8 mouse cellular contexts compared by ENCODE assay signal in genomic region chr11:95713225-95713810, GRCm38 (mm10). TPM values are rescaled to one million over a fixed set of nuclear protein-coding genes. Genes with fewer than 3 reads are reported as not detected.
DNase-seq lines count a peak whose midpoint lies in the region; ATAC-seq lines count a peak whose summit lies in the region.

No protein-coding gene starts in this region.

- peak; percentile 75 for ATAC-seq in hindbrain, embryonic 15.5 days (ENCODE audit: low FRiP score, low read depth)

- no peaks in the 10 kb centered on the region for H3K9me3 ChIP-seq in hindbrain, embryonic 15.5 days

- H3K79me2 ChIP-seq in macrophage (ENCODE audit: inconsistent target) = peaks cover 49% of the 10 kb centered on the region

- intact Hi-C loops in left cerebral cortex, postnatal 10 days (cut with DNase I) = no loop called here

- whole genome bisulfite sequencing in hindbrain, embryonic 15.5 days = 1% methylated on average over 30 of the region's 49 CpGs
- under 1% methylated on average over 46 of the region's 49 CpGs for WGBS in macrophage (ENCODE audit: missing documents)

- peak overlapping the region; percentile 86 for H3K4me2 ChIP-seq in hindbrain, embryonic 15.5 days

- peak overlapping the region; percentile 80 for H3K4me3 ChIP-seq in hindbrain, embryonic 15.5 days
- peak overlapping the region; percentile 71 for H3K4me3 ChIP-seq in macrophage (ENCODE audit: inconsistent target)

- peaks cover 32% of the 10 kb centered on the region for H3K4me1 ChIP-seq in hindbrain, embryonic 15.5 days (replicated peaks)

- no peaks in the 10 kb centered on the region for H3K36me3 ChIP-seq in hindbrain, embryonic 15.5 days
- H3K36me3 ChIP-seq in macrophage (ENCODE audit: inconsistent target) = no peaks in the 10 kb centered on the region

- peak overlapping the region; percentile 81 for H3K9ac ChIP-seq in hindbrain, embryonic 15.5 days

- DNase-seq in T-cell, adult 2 months (ENCODE audit: low spot score) = peak; percentile 67
- peak; percentile 52 for DNase-seq in cerebellum, postnatal 36 days
- DNase-seq in gastrocnemius, adult 18-20 months (ENCODE audit: low spot score) = peak; percentile 29
- peak; percentile 28 to 75 for DNase-seq in left cerebral cortex, postnatal 10 days (ENCODE audit: extremely low spot score in 1 of 2, low spot score in 2 of 2)
- DNase-seq in right cerebral cortex, postnatal 14 days = peak; percentile 54
- peak; percentile 52 for DNase-seq in yolk sac, embryonic 10.5 days (ENCODE audit: low spot score)

- H3K27ac ChIP-seq in hindbrain, embryonic 15.5 days (replicated peaks) = peak overlapping the region; percentile 97
- H3K27ac ChIP-seq in macrophage = peak overlapping the region; percentile 73

- H3K27me3 ChIP-seq in hindbrain, embryonic 15.5 days = no peaks in the 10 kb centered on the region

RNA-seq across cellular contexts. Expression of gene Zfp652, which starts 0.8 kb away (rescaled TPM):
- 100 to 1,000 TPM; 105 to 128 TPM for total RNA-seq in gastrocnemius, adult 18-20 months (2021)
- 24.0 and 26.1 TPM in 2 replicates for polyA plus RNA-seq in hindbrain, embryonic 15.5 days (2015; fragmentation: Nextera tagmentation; extraction: Ambion mirVana)
- total RNA-seq in left cerebral cortex, postnatal 10 days (2021) = 10 to 100 TPM; 39.9 to 40.8 TPM
- total RNA-seq in macrophage (2018; cell fraction: chromatin; rRNA removed) = 10 to 100 TPM in 20 of 26 experiments, 1 to 10 TPM in 6; 3.0 to 59.5 (median 33.4) TPM
- 10 to 100 TPM in 24 of 26 experiments, 1 to 10 TPM in 2; 6.1 to 53.2 (median 16.7) TPM for total RNA-seq in macrophage (2018; cell fraction: cytosol; rRNA removed)
- total RNA-seq in macrophage (2018; cell fraction: nucleus; rRNA removed) = 10 to 100 TPM in 22 of 26 experiments, 1 to 10 TPM in 4; 7.5 to 68.1 (median 28.6) TPM
- 17.9 to 26.2 TPM (median 25.2 TPM) in 3 replicates for polyA plus RNA-seq in macrophage (2018)

RNA-seq across cellular contexts. Expression of gene B130006D01Rik, which starts 10.1 kb away (rescaled TPM):
- total RNA-seq in gastrocnemius, adult 18-20 months (2021) = under 1 TPM; 0.09 to 0.27 TPM
- 1.1 and 1.2 TPM in 2 replicates for polyA plus RNA-seq in hindbrain, embryonic 15.5 days (2015; fragmentation: Nextera tagmentation; extraction: Ambion mirVana)
- total RNA-seq in left cerebral cortex, postnatal 10 days (2021) = 1 to 10 TPM; 1.1 to 1.3 TPM
- total RNA-seq in macrophage (2018; cell fraction: chromatin; rRNA removed) = 10 to 100 TPM in 14 of 26 experiments, 1 to 10 TPM in 12; 2.5 to 48.9 (median 13.2) TPM
- total RNA-seq in macrophage (2018; cell fraction: cytosol; rRNA removed) = 1 to 10 TPM in 3 of 26 experiments, under 1 TPM in 15, not detected in 8; 0.03 to 1.2 (median 0.13) TPM
- 10 to 100 TPM in 7 of 26 experiments, 1 to 10 TPM in 17, under 1 TPM in 2; 0.54 to 30.1 (median 3.9) TPM for total RNA-seq in macrophage (2018; cell fraction: nucleus; rRNA removed)
- polyA plus RNA-seq in macrophage (2018) = 0.11 to 0.15 TPM (median 0.11 TPM) in 3 replicates

RNA-seq across cellular contexts. Expression of gene Phb, which starts 46.6 kb away (rescaled TPM):
- total RNA-seq in gastrocnemius, adult 18-20 months (2021) = 100 to 1,000 TPM; 151 to 168 TPM
- 182 and 187 TPM in 2 replicates for polyA plus RNA-seq in hindbrain, embryonic 15.5 days (2015; fragmentation: Nextera tagmentation; extraction: Ambion mirVana)
- total RNA-seq in left cerebral cortex, postnatal 10 days (2021) = 100 to 1,000 TPM in 1 of 2 experiments, 10 to 100 TPM in 1; 88.3 to 104 TPM
- 100 to 1,000 TPM in 2 of 26 experiments, 10 to 100 TPM in 24; 28.4 to 130 (median 52.8) TPM for total RNA-seq in macrophage (2018; cell fraction: chromatin; rRNA removed)
- 10 to 100 TPM; 33.5 to 62.3 (median 44.5) TPM for total RNA-seq in macrophage (2018; cell fraction: cytosol; rRNA removed)
- 10 to 100 TPM; 16.1 to 63.1 (median 36.5) TPM for total RNA-seq in macrophage (2018; cell fraction: nucleus; rRNA removed)
- polyA plus RNA-seq in macrophage (2018) = 67.1 to 111 TPM (median 84.1 TPM) in 3 replicates

Comparison
In these comparisons a context has a peak if more than half of its experiments do, and no peak if none do; other contexts are left out.
1. Peak in every context shown above with its lines: DNase-seq, ATAC-seq, H3K4me3 ChIP-seq and H3K27ac ChIP-seq.